Mouse (Mus musculus) heart, embryonic 12.5 days (tissue): ENCODE measurements around the gene Olfr629. TPM values are rescaled to one million over a fixed set of nuclear protein-coding genes. Genes with fewer than 3 reads are reported as not detected.
A peak's percentile ranks its signal among the peaks of the same experiment; 100 is the strongest.
"Not testable (repeated sequence)": the region's sequence is repeated elsewhere in the genome, so short reads cannot be mapped to it uniquely, and the experiment has no call there.

Experiments
- ATAC-seq: fragments of 200-750 bp; cut with Nextera tagmentation; 2 replicates; pipeline ENCODE4 v1.8.0; 2017; ENCODE audit warnings: moderate TSS enrichment, moderate library complexity; ENCODE audit not compliant: insufficient number of reproducible peaks, low FRiP score
- H3K27ac ChIP-seq: fragments of 300-500 bp; sonication (generic); 2 replicates; pipeline ENCODE4 v1.5.1; 2016; ENCODE audit warnings: mild to moderate bottlenecking, moderate library complexity; ENCODE audit not compliant: poor library complexity, severe bottlenecking
- H3K27me3 ChIP-seq: fragments of 300-500 bp; sonication (generic); replicated peaks from 2 replicates; pipeline ENCODE4 v1.6.1; 2016; ENCODE audit warnings: mild to moderate bottlenecking, moderate library complexity
- H3K36me3 ChIP-seq: fragments of 300-500 bp; sonication (generic); 2 replicates; pipeline ENCODE4 v1.6.1; 2016; ENCODE audit warnings: mild to moderate bottlenecking, moderate library complexity
- H3K4me1 ChIP-seq: fragments of 300-500 bp; sonication (generic); replicated peaks from 2 replicates; pipeline ENCODE4 v1.6.1; 2016; ENCODE audit warnings: mild to moderate bottlenecking
- H3K4me2 ChIP-seq: fragments of 300-500 bp; sonication (generic); 2 replicates; pipeline ENCODE4 v1.6.1; 2016; ENCODE audit warnings: mild to moderate bottlenecking, moderate library complexity
- H3K4me3 ChIP-seq: fragments of 300-500 bp; sonication (generic); 2 replicates; pipeline ENCODE4 v1.5.1; 2016; ENCODE audit warnings: mild to moderate bottlenecking
- H3K9ac ChIP-seq: fragments of 300-500 bp; sonication (generic); 2 replicates; pipeline ENCODE4 v1.6.1; 2016; ENCODE audit warnings: mild to moderate bottlenecking, moderate library complexity
- H3K9me3 ChIP-seq: fragments of 300-500 bp; sonication (generic); replicated peaks from 2 replicates; pipeline ENCODE4 v1.6.1; 2016; ENCODE audit warnings: mild to moderate bottlenecking, moderate library complexity
- WGBS: fragments of 180-500 bp; shearing (Covaris S2); methylation state at CpG from one replicate; pipeline ENCODE4 v1.1.7; 2016; 5-methylcytosine and 5-hydroxymethylcytosine counted together
- polyA plus RNA-seq: library from polyadenylated mRNA; unstranded; fragments of >200 nt; fragmentation: Nextera tagmentation; extraction: Ambion mirVana; gene quantifications from 2 replicates; pipeline ENCODE4 v1.2.1, GENCODE M21; 2016

Olfr629 gene
- 0.08 TPM in 1 of 2 replicates, not detected in the other for polyA plus RNA-seq

DNA sequence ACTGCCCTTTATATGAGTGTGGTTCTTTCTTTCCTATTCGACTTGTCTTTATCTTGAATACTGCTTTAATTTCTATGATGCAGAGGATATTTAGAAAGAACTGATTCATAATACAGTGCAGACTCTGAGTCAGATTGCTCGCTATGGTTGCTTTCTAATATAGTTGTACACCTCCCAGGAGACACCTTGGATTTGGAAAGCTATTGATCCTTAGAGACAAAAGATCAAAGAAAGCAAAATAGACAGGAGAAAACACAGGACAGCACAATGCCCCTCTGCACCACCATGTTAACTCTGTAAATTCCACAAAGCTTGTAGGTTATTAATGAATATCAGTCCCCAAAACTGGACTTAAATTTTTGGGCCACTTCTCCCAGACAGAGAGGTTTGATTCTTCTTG is at the start of gene Olfr629:
TSS of gene Olfr629 (minus strand) at position 101 of the 400 bp plus-strand sequence.
- no peaks in the 10 kb centered on the region for H3K9me3 ChIP-seq
- no peak within 1 kb of the TSS for H3K4me2 ChIP-seq
- H3K4me3 ChIP-seq = no peak within 1 kb of the TSS
- no peak within 1 kb of the TSS for H3K9ac ChIP-seq
- H3K27ac ChIP-seq = no peak within 1 kb of the TSS
- H3K4me1 ChIP-seq = no peaks in the 10 kb centered on the region
- 76% methylated on average over 2 of the region's 2 CpGs for WGBS
- no peak for ATAC-seq
- no peaks in the 10 kb centered on the region for H3K36me3 ChIP-seq
- no peaks in the 10 kb centered on the region for H3K27me3 ChIP-seq

DNA sequence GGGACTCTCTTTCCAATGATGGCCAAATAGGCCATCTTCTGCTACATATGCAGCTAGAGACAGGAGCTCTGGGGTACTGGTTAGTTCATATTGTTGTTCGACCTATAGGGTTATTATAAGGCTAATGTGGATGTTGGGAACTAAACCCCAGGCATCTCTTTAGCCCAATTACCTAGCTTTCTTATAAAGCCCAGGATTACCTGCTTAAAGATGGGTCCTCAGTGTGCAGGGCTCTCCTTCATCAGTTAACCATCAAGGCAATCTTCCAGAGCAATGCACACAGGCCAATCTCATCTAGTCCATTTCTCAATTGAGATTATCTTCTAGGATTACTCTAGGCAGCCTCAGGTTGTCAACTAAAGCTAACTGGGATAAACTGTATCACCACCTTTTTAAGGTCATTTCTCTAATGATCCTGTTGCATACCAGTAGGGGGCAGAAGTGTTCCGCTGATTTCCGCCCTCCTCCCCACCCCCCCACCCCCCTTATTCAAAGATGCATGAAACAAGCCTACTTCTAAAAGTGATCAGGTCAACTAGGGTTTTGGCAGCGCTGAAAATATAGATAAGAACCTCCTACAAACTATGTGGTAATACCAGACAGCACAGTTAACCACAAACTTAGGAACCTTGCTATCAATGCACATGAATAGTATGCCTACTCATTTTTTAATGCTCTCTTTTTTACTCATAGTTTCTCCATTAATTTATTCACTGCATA is 48.1 kb upstream of the Olfr629 start:
- no peak overlapping the region for H3K4me3 ChIP-seq
- no peaks in the 10 kb centered on the region for H3K27me3 ChIP-seq
- peak; percentile 53; the same call in 1 of the 2 replicates for ATAC-seq
- no peaks in the 10 kb centered on the region for H3K4me1 ChIP-seq
- H3K9ac ChIP-seq = no peak overlapping the region
- H3K27ac ChIP-seq = no peak overlapping the region
- WGBS = 19% methylated on average over 4 of the region's 4 CpGs
- peaks cover 3% of the 10 kb centered on the region; the same call in 1 of the 2 replicates for H3K9me3 ChIP-seq
- H3K36me3 ChIP-seq = no peaks in the 10 kb centered on the region
- no peak overlapping the region for H3K4me2 ChIP-seq

DNA sequence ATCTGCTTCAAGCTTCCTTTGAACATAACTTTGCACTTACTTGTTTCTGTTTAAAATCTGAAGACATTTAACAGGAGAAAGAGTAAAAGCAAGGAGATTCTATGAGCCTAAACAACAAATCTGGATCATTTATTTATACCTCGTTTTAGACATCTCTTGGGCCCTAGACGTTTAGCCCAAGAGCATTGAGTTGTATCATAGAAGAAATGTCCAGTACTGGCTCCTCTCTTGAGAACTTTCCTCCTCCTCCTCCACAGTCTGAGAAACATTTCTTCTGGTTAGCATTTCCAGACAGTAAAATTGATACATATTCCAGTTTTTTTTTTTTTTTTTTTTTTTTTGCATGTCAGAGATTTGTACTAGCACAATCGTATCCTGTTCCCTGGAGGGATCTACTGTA is 47.0 kb upstream of the Olfr629 start, which contains the start of gene Olfr67:
TSS of gene Olfr67 (minus strand) at position 101 of the 400 bp plus-strand sequence.
- Histone ChIP-seq H3K36me3 (no peaks in the 10 kb centered on the region), H3K4me1 (no peaks in the 10 kb centered on the region), H3K27ac (no peak within 1 kb of the TSS), H3K27me3 (no peaks in the 10 kb centered on the region), H3K9ac (no peak within 1 kb of the TSS), H3K4me3 (no peak within 1 kb of the TSS), H3K9me3 (peaks cover 3% of the 10 kb centered on the region; the same call in 1 of the 2 replicates), H3K4me2 (no peak within 1 kb of the TSS)
- WGBS = 62% methylated on average over 3 of the region's 3 CpGs
- ATAC-seq = no peak

DNA sequence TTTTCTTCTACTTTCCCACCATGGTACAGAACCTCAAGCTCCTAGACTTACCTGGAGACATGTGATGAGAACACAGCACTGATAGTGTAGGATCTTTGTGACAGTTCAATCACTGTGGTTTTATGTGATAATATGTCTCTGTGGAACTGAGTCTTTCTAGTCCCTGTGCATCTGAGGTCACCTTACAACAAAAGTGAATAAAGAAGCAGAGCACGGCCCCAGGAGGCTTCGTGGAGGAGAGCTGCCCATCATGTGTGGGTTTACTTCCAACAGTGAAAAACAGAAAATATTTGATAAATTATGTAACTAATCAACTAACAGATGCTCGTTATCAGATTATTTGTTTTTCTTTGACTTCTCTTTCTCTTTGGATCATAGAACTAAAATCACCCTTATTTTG is 34.9 kb upstream of the Olfr629 start, which contains the start of gene Olfr68:
TSS of gene Olfr68 (minus strand) at position 101 of the 400 bp plus-strand sequence.
- 79% methylated on average over 3 of the region's 3 CpGs for WGBS
- no peak for ATAC-seq
- no peaks in the 10 kb centered on the region for H3K36me3 ChIP-seq
- H3K9me3 ChIP-seq = no peaks in the 10 kb centered on the region
- no peaks in the 10 kb centered on the region for H3K27me3 ChIP-seq
- no peak within 1 kb of the TSS for H3K9ac ChIP-seq
- no peaks in the 10 kb centered on the region for H3K4me1 ChIP-seq
- H3K4me2 ChIP-seq = no peak within 1 kb of the TSS
- H3K27ac ChIP-seq = no peak within 1 kb of the TSS
- no peak within 1 kb of the TSS for H3K4me3 ChIP-seq

DNA sequence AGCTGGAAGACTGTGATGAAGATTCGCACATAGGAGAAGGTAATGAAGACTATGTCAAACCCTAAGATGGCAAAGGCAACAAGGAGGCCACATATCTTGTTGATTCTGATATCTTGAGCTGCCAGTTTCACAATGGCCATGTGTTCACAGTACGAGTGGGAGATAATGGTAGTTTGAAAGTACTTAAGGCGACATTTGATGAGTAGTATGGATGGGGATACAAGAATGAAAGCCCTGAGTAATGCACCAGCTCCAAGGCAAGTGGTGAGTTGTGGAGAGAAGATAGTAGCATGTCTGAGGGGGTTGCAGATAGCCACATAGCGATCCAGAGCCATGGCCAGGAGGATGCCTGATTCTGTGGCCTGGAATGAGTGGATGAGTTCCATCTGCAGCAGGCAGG is 32.9 kb upstream of the Olfr629 start:
- H3K27me3 ChIP-seq, H3K27ac ChIP-seq, H3K9ac ChIP-seq, H3K36me3 ChIP-seq, H3K4me3 ChIP-seq, H3K9me3 ChIP-seq, H3K4me1 ChIP-seq, ATAC-seq, H3K4me2 ChIP-seq: not testable (repeated sequence)
- 51% methylated on average over 4 of the region's 4 CpGs for WGBS

DNA sequence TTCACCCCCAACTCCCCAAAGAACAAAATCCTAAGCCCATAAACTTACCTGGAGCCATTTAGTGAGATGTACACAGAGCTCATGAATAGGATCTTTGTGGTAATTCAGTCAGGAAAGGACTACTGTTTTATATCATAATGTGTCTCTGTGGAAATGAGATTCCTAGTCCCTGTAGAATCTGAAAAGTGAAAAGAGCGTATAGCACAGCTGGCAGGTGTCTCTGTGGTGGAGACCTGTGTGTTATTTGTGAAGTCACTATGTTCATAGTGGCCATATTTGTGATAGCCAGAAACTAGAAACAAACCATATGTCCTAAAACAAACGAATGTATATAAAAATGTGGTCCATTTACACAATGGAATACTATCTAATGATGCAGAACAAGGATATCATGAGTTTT is 26.8 kb upstream of the Olfr629 start, which contains the start of gene Olfr69:
TSS of gene Olfr69 (minus strand) at position 101 of the 400 bp plus-strand sequence.
- Histone ChIP-seq H3K4me1 (no peaks in the 10 kb centered on the region), H3K27me3 (no peaks in the 10 kb centered on the region), H3K9ac (no peak within 1 kb of the TSS), H3K4me2 (no peak within 1 kb of the TSS), H3K4me3 (no peak within 1 kb of the TSS), H3K9me3 (no peaks in the 10 kb centered on the region), H3K27ac (no peak within 1 kb of the TSS), H3K36me3 (no peaks in the 10 kb centered on the region)
- ATAC-seq = no peak
- WGBS = 74% methylated on average over 2 of the region's 2 CpGs

DNA sequence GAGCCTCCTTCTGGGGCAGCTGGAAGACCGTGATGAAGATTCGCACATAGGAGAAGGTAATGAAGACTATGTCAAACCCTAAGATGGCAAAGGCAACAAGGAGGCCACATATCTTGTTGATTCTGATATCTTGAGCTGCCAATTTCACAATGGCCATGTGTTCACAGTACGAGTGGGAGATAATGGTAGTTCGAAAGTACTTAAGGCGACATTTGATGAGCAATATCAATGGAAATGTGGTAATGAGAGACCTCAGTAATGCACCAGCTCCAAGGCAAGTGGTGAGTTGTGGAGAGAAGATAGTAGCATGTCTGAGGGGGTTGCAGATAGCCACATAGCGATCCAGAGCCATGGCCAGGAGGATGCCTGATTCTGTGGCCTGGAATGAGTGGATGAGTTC is 22.9 kb upstream of the Olfr629 start:
- H3K4me1 ChIP-seq, ATAC-seq, H3K4me2 ChIP-seq, H3K27ac ChIP-seq, H3K9ac ChIP-seq, H3K9me3 ChIP-seq, H3K27me3 ChIP-seq, H3K4me3 ChIP-seq, H3K36me3 ChIP-seq: not testable (repeated sequence)
- 71% methylated on average over 6 of the region's 6 CpGs for WGBS

DNA sequence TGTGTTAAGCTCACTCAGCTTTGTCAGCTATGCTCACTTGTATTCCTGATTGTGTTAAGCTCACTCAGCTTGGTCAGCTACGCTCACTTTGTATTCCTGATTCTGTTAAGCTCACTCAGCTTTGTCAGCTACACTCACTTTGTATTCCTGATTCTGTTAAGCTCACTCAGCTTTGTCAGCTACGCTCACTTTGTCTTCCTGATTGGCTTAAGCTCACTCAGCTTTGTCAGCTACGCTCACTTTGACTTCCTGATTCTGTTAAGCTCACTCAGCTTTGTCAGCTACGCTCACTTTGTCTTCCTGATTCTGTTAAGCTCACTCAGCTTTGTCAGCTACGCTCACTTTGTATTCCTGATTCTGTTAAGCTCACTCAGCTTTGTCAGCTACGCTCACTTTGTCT is 17.5 kb upstream of the Olfr629 start:
- H3K4me1 ChIP-seq, H3K4me3 ChIP-seq, H3K27ac ChIP-seq, ATAC-seq, H3K36me3 ChIP-seq, H3K9me3 ChIP-seq, H3K27me3 ChIP-seq, H3K4me2 ChIP-seq, H3K9ac ChIP-seq: not testable (repeated sequence)
- 77% methylated on average over 6 of the region's 6 CpGs for WGBS

DNA sequence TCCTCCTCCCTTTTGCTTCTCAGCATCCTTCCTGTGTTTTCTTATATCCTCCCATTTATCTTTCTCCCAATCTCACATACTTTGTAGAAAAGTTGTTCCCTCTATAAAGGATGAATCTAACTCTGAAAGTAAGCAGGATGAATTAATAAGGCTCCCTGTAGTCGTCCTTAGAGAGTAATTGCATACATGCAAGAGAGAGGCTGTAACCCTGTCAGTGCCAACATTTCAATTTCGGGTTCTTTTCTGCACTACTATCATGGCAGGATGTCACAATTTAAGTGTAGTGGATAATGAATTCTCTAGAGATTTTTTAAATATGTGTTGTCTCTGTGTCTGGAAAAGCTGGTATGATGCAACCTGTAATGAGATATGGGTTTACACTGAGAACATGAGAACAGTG is 12.5 kb upstream of the Olfr629 start, which contains the start of gene Olfr630:
TSS of gene Olfr630 (minus strand) at position 101 of the 400 bp plus-strand sequence.
- ATAC-seq = no peak
- Histone ChIP-seq H3K27ac (no peak within 1 kb of the TSS), H3K9me3 (no peaks in the 10 kb centered on the region), H3K4me3 (no peak within 1 kb of the TSS), H3K4me2 (no peak within 1 kb of the TSS), H3K36me3 (no peaks in the 10 kb centered on the region), H3K9ac (no peak within 1 kb of the TSS), H3K4me1 (no peaks in the 10 kb centered on the region), H3K27me3 (no peaks in the 10 kb centered on the region)
- WGBS = 38% methylated on average over 2 of the region's 2 CpGs

DNA sequence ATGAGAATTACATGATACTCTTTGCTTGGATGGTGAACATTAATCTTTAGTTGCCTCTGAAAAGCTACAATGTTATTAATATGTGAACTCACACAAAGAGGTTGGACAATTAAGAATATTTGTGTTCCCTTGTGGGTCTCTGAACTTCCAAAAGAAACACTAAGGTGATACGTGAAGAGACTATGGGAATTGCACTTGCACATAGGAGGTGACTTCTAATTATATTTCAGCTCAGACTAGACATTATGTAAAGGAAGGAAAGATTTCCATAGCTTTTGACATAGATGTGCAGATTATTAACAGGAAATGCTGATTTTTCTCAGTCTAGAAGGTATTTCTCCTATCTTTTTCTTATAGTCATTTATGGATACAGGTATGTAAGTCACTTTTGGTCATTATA is 14.7 kb downstream of the Olfr629 start, which contains the start of gene Olfr628:
TSS of gene Olfr628 (plus strand) at position 301 of the 400 bp plus-strand sequence.
- Histone ChIP-seq H3K27ac (no peak within 1 kb of the TSS), H3K9me3 (no peaks in the 10 kb centered on the region), H3K27me3 (no peaks in the 10 kb centered on the region), H3K4me3 (no peak within 1 kb of the TSS), H3K9ac (no peak within 1 kb of the TSS), H3K4me2 (no peak within 1 kb of the TSS), H3K4me1 (no peaks in the 10 kb centered on the region), H3K36me3 (no peaks in the 10 kb centered on the region)
- WGBS = 85% methylated on average over 1 of the region's 1 CpGs
- no peak for ATAC-seq

DNA sequence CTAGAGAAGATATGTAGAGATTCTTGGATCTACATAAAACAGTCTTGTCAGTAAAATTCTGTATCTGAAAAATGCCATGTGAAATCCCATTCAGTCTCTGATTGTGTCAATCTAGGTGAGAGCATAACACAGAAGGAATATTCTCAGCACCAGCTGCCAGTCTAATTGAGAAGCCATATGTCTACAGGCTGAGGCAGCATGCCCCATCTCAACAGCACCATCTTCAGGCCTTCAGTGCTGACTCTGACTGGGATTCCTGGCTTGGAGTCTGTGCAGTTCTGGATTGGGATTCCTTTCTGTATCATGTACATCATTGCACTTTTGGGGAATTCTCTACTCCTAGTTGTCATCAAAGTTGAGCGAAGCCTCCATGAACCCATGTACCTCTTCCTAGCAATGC is 28.3 kb downstream of the Olfr629 start:
- H3K36me3 ChIP-seq, H3K4me2 ChIP-seq, H3K9me3 ChIP-seq, H3K27ac ChIP-seq, ATAC-seq, H3K9ac ChIP-seq, H3K4me1 ChIP-seq, H3K4me3 ChIP-seq, H3K27me3 ChIP-seq: not testable (repeated sequence)
- WGBS = 97% methylated on average over 1 of the region's 1 CpGs
